Mouse (Mus musculus) urinary bladder, postnatal 14 days (tissue): ENCODE measurements around the gene Fam206a.

Experiments used
- DNase-seq: peaks from one replicate; pipeline ENCODE4 v3.0.0; 2021; ENCODE audit warnings: low spot score

The Fam206a gene

DNA sequence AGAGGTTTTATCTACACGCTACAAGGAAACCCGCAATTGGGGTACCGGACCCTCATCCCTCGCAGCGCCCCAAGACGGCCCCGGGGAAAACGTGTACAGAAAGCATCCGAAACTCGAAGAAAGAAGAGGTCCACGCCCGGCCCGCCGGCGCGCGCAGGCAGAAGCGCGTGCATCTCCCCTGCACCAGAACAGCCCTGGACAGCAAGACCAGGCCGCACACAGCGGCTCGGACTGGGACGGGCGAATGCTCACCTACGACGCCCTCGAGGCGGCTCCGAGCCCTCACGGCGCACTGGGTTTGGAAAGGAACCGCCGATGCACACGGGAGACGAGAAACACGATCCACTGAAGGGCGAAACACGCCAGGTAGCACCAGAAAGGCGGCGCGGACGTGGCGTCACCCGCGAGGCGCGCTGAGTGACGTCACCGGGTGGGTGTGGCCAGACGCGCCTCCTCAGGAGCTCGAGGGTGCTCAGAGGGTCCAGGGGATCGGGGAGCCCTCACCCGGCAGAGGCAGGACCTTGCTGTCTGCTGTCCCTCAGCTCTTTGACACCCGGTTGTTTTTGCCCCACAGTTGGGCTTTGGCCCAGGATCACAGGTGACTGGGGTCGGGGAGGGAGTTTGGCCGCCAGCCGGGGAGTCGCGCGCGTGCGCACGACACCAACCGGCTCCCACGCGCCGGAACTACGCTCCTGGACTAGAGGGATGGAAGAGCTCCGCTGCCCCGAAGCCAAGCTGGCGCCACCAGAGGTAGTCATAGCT lies at the start of gene Fam206a, which contains the start of gene Elp1:
Fam206a (plus strand) TSS at position 439 of the 762 bp plus-strand sequence.
Elp1 (minus strand) TSS at position 425 of the 762 bp plus-strand sequence.
- DNase-seq = peak; percentile 95

- no peak for DNase-seq
Observed at GRCm38 (mm10) chr4:56756021-56756420, 46.1 kb upstream of the Fam206a start.

DNA sequence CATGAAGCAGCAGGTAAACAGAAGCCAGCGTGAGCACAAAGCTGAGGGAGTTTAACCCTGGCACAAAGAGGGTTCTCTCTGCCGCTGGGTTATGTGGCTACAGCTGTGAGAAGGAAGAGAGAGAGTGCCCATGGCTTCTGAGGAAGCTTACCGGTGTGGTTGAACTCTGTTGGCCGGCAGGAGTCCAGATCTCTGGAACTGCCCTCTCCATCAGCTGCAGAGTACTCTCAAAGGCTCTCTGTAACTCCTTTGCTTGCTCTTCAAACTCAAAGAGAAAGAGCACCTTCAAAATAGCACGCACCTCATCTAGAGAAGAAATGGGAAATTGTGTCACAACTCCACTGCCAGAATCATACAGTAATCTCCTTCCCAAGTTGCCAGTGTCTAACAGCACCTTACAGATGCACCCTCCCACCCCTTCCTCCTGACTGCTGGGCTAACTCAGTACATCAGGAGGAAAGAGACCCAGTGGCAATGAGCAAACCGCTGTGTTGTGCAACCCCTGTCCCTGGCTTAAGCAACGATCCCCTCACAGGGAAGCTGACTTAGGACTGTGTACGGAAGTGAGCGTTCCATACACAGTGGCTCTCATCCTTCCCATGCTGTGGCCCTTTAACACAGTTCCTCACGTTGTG lies 45.1 kb upstream of the Fam206a start:
- no peak for DNase-seq

DNA sequence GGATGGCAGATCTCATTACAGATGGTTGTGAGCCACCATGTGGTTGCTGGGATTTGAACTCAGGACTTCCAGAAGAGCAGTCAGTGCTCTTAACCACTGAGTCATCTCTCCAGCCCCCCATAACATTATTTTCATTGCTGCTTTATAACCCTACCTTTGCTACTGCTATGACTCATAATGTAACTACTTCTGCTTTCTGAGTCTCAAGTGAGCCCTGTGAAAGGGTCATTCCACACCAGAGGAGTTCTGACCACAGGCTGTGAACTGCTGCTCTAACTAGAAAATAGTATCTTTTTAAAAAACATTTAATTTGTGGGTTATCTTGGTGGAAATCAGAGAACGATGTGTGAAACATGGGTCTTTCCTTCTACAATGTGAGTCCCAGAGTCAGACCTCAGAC lies 44.5 kb upstream of the Fam206a start:
- DNase-seq = no peak

- no peak for DNase-seq
Observed at GRCm38 (mm10) chr4:56767861-56768284, 34.3 kb upstream of the Fam206a start.

DNA sequence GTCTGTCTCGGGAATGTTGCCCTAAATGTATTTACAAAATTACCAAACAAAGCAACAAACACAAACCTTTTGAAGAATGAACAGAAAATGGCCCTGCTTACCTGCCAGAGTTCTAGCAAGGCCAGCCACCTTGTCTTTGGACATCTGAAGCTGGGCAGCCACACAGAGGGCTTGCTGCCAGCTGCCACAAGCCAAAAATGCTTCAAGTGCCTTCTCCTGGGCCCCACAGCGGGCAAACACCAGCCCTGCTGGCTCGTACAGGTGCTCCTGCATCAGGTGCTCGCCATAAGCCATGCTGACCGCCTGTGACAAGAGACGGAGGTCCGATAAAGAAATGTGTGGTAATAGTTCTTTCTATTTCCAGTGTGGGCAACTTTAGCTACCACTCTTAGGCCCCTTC lies 33.2 kb upstream of the Fam206a start:
- no peak for DNase-seq

- DNase-seq = no peak
Observed at GRCm38 (mm10) chr4:56771065-56771464, 31.1 kb upstream of the Fam206a start.

DNA sequence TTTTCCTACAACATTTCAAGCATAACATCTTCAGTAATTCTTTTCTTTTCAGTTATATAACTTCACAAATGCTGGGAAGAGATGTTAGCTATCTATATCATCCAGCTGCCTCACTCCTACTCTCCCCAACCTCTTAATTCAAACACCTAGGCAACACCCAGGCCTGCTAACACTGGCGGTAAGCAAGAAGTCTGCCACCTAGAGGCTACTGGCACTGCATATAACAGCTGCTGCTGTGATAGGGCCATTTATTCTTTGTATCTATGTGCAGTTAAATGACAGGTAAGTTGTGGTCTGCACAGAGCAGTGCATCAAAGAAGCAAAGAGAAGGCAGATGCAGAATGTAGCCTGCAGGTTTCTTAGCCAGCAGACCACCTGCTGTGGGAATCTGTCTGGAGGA lies 10.8 kb upstream of the Fam206a start:
- no peak for DNase-seq

- no peak for DNase-seq
Observed at GRCm38 (mm10) chr4:56802669-56803150, 565 bp downstream of the Fam206a start.

DNA sequence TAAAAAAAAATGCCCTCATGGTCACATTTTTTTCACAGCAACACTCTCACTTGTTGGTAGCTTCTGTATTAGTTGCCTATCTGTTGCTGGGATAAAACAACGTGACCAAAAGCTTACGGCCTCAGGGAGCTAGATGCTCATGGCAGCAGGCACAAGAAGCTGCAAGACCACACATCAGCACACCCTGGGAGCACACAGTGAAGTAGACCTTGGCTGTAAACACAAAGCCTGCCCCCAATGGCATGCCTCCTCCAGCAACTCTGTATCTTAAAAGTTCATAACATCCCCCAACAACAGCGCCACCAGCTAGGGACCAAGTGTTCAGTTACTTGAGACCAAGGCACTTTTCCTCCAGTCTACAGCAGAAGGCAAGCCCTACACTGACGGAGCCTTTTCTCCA lies 6.9 kb downstream of the Fam206a start:
- no peak for DNase-seq

DNA sequence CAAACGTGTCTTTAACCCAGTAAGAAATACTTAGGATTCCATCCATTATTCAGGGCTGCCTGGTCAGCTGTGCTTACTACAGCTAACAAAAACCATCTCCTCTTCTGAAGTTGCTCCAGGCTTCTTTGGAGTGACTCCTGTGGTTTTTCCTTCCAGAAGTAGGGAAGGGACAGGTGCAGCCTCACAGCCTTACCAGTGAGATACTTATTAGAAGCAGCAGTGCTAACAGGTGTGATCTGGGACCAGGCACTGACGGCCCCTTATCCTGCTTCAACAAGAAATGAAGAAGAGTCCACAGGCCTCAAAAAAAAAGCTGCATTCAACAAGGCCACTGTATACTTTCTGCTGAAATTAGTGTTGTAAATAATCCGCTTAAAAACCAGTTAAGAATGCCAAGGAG lies 9.5 kb downstream of the Fam206a start:
- DNase-seq = no peak

GRCm38 (mm10) chr4:56812096-56812495 lies 10.0 kb downstream of the Fam206a start:
- no peak for DNase-seq

GRCm38 (mm10) chr4:56815131-56815530 lies 13.0 kb downstream of the Fam206a start:
- DNase-seq = no peak

DNA sequence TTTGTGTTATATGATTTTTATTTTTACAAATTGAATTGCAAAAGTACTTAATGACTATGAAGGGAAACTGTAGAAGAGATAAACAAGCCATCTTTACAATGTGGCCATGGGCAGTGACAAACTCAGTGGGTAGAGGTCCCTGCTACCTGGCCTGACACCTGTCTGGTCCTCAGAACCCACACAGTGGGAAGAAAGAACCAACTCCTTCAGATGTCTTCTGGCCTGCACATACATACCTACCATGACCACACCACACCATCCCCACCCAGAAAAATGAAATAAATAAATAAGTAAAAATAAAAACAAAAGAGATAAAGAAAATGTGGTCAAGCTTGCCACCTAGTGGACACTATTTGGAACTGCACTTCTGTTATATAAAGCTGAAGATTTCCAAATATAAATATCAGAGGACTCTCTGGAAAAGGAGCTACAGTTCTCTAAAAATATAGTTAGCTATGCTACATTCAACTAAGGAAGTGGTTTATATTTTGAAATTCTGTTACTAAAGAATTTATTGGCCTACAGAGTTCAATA lies 17.9 kb downstream of the Fam206a start:
- DNase-seq = no peak

- DNase-seq = no peak
Observed at GRCm38 (mm10) chr4:56824231-56824630, 22.1 kb downstream of the Fam206a start.

GRCm38 (mm10) chr4:56828932-56829331 lies 26.8 kb downstream of the Fam206a start:
- DNase-seq = no peak

DNA sequence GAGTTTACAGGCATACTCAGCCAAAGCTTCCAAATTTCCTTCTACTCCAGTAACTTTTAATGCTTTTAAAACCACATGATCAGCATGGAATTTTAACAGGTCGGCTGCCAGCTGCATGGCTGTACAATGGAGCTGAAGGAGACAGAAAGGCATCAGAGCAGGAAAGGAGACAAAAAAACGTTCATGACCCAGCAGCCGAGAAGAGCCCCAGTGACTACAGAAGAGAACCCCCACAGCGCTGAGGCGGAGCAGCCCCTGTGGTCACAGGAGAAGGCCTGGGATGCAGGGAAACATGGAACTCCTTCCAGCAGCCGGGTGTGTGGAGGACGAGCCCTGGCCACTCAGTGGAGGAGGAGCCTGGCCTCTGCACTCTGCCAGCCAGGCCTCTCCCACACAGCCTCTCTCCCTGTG lies 27.4 kb downstream of the Fam206a start:
- peak; percentile 44 for DNase-seq

DNA sequence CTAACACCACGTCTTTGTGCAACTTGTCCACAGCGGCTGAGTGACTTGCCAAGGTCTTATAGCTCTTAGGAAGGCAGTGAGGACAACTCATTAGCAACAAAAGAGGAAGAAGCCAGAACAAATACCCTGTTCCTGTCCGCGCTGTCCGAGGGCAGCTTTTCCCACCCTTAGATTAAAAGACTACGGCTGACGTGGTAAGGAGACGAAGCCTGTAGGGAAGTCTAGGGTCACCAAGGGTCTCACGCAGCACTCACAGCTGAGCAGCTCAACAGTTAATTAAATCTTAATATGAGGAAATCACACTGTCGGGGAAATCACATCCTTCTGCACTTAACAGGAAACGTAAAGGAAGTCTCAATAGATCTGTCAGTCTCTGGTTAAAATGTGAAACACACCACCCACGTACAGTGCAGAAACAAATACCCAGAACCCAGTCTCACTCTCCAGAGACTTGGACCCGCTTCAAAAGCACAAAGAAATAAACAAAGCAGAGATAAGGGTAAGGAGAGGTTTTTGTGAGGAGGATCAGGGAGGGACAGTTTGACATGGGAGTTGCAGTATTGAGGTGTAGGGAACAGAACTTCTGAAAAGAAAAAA lies 29.0 kb downstream of the Fam206a start:
- DNase-seq = no peak

- DNase-seq = no peak
Observed at GRCm38 (mm10) chr4:56831998-56832397, 29.9 kb downstream of the Fam206a start.

- no peak for DNase-seq
Observed at GRCm38 (mm10) chr4:56837661-56838060, 35.5 kb downstream of the Fam206a start.

DNA sequence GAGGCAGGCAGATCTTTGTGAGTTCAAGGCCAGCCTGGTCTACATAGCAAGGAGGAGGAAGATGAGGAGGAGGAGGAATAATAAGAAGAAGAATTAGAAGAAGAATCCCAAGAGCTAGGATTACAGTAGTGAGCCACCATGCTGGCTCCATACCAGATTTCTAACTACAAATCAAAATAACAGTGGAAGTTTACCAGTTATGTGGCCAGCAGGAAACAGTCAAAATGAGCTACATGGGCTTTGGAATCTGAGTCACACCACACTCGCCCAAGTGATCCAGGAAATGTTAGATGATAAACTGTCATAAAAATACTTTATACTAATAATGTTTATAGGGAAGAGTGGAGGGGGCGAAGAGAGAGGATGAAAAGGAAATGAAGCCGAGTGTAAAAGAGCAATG lies 38.2 kb downstream of the Fam206a start:
- no peak for DNase-seq

DNA sequence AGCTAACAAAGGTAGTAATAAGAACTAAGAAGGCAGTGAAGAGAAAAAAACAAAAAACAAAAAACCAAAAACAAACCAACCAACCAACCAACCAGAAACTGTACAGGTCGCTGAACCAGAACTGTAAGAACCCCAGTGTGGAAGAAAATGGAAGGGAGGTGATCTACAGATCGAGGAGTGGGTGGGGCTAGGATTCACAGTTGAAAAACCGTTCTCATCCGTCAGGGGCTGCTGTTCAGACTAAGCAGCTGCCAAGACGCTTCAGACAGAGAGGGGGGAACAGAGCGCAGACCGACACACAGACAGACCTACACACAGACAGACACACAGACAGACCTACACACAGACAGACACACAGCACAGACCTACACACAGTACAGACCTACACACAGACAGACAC lies 40.4 kb downstream of the Fam206a start:
- DNase-seq = no peak

GRCm38 (mm10) chr4:56843963-56844362 lies 41.8 kb downstream of the Fam206a start:
- no peak for DNase-seq
